Mouse (Mus musculus) embryo, embryonic 10.5 days (tissue): ENCODE data around the gene Mapk12.

Experiments
- DNase-seq: peaks from one replicate; pipeline ENCODE4 v3.0.0-alpha.2; 2015; ENCODE audit warnings: low spot score

Mapk12 gene

DNA sequence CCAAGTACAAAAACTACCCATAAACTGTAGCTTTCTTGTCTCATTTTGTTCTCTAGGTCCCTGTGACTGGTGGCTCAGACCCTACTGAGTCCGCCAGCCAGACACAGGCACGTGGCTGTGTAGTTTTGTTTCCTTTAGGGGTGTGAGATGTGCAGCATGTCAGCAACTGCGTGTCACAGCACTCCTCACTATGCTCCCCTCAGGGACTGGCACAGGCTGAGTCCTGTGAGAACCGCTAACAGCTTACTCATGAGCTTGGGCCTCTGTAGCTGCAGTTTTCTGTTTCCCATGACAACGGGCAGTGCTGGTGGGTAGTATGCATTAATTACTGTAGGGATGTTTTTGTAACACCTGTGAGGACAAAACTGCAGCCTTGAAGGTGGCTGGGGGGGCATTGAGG lies 48.3 kb downstream of the Mapk12 start:
- DNase-seq: no peak

DNA sequence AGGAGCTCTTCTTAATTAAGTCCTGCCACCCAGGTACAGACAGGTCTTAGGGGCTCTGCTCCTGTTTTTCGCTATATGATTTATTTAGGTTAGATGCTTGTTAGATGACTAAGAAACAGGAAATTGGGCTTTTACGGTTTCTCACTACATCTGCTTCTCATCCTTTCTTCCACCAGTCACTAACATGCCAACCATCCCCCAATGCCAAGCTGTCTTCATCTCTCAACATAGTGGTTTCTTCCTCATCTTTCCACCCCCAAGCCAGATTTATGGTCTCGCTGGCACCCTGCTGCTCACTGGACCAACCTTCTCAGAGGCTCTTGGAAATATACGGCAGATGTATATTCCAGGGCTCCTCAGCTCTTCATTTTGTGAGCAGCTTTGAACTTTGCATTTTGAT lies 49.8 kb downstream of the Mapk12 start:
- no peak for DNase-seq

GRCm38 (mm10) chr15:89089248-89090051 lies 51.1 kb downstream of the Mapk12 start:
- no peak for DNase-seq

DNA sequence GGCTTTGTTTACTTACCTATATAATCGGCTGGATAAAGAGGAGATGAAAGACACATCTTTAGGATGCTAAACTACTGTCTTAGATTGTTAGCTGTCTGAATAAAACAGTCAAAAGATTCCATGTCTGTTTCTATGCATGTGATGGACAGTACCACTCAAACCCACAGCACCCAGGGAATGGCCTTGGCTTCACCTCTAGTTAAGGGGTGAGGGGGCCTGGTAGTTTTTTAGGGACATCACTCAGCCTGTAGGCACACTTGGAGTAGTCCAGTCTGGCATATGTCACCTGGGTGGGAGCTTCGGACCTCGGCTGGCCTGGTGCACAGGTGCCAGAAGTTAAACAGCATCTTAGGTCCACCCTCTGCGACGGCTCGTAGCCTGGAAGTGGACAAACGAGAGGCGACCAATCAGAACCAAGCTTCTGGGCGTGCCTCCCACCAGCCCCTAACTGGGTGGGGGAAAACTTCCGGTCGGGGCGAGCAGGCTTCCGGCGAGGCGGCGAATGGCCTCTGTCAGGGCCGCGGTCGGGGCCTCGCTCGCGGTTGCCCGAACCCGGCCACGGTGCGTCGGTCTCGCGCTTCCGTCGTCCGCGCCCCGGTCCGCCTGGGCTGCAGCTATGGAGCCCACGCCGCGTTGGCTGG lies 51.8 kb downstream of the Mapk12 start, which contains the start of gene Selenoo:
Gene Selenoo (plus strand): TSS at position 478 of the 641 bp plus-strand sequence.
- DNase-seq: peak; percentile 96

DNA sequence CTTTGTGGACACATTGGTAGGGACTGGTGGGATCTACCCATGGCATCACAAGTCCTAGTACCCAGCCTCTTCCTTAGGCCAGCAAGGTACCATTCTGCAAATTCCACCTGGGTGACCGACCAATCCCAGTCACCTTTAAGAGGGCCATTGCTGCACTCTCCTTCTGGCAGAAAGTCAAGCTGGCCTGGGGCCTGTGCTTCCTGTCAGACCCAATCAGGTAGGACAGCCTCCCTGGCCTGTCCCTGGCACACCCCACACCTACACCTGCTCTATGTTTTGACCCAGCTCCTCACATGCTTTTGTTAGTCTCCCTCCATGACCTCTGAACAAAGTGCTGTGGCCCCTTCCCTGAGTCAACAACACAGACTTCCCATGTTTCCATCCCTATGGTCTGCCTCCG lies 55.7 kb downstream of the Mapk12 start:
- no peak for DNase-seq

DNA sequence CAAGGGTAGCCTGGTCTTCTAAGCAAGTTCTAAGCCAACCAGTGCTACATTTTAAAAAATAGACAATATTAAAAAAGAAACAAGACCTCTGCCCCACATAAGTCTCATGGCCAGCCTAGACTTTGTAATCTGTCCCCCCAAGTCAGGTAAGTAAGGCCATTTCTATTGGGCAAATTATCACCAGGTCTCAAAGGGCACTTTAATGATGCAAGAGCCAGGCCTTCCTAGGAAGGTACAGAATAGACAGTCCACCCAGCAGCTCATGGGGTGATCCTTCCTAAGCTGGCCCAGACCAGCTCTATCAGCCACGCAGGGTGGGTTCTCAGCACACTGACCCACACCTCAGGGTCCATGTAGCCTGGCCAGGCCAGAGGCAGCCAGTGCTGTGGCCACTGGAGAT lies 56.6 kb downstream of the Mapk12 start:
- no peak for DNase-seq
